Mouse (Mus musculus) heart, postnatal 4 days (tissue): ENCODE data around the gene Grik3. TPM values are rescaled to one million over a fixed set of nuclear protein-coding genes. Genes with fewer than 3 reads are reported as not detected.

ENCODE experiments used
- DNase-seq: peaks from one replicate; pipeline ENCODE4 v3.0.0; 2021
- total RNA-seq, 2 experiments: library from RNA; stranded (reverse); gene quantifications; 2 replicates each; pipeline ENCODE4 v1.2.3; 2021

The Grik3 gene
- total RNA-seq, 2 experiments from 2014 or later = 0.31 to 0.36 TPM

DNA sequence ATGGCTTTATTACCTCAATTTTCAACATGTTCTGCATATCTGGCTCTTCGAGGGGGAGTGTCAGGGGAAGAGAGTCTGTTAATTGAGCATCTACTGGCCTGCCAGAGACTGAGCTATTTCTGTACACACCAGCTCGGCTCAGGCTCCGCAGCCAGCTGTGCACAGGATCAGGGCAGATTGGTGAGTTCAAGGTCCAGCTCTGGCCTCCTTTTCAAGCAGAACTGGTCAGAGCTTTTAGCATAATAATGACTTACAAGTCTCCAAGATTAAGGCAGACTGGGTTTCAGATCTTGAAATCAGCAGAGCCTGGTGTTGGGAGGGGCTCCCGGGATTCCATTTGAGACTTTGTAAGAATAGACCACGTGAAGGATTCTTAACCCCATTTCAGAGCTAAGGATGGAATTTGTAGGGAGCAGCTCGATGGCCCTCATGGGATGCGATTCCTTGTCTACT is 55.3 kb downstream of the Grik3 start:
- no peak for DNase-seq

GRCm38 (mm10) chr4:125548190-125548589 is 57.7 kb downstream of the Grik3 start:
- no peak for DNase-seq

- no peak for DNase-seq
These were observed 63.3 kb downstream of the Grik3 start for GRCm38 (mm10) chr4:125553754-125554153.

- DNase-seq = no peak
These were observed 66.2 kb downstream of the Grik3 start for GRCm38 (mm10) chr4:125556405-125557308.

- DNase-seq = no peak
These were observed 69.1 kb downstream of the Grik3 start for GRCm38 (mm10) chr4:125559564-125559963.

- DNase-seq = no peak
These were observed 70.3 kb downstream of the Grik3 start for GRCm38 (mm10) chr4:125560806-125561205.

DNA sequence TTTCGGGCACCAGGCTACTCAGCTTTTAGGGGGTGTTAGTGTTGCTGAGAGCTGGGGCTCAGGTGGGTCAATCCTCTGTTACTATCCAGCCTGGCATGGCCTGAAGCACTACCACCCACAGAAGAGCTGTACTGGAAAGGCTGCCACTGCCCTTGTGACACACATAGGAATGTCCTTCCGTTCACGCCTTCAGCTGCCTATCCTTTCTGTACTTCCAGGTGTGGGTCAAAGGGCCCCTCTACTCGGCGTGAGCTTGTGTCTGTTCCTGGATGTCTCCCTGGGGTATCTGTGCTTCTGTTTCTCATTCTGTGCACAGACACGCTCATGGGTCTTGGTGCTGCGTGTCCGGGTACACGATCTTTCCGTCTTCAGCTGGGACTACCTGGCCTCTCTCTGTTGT is 73.1 kb downstream of the Grik3 start:
- DNase-seq = no peak

DNA sequence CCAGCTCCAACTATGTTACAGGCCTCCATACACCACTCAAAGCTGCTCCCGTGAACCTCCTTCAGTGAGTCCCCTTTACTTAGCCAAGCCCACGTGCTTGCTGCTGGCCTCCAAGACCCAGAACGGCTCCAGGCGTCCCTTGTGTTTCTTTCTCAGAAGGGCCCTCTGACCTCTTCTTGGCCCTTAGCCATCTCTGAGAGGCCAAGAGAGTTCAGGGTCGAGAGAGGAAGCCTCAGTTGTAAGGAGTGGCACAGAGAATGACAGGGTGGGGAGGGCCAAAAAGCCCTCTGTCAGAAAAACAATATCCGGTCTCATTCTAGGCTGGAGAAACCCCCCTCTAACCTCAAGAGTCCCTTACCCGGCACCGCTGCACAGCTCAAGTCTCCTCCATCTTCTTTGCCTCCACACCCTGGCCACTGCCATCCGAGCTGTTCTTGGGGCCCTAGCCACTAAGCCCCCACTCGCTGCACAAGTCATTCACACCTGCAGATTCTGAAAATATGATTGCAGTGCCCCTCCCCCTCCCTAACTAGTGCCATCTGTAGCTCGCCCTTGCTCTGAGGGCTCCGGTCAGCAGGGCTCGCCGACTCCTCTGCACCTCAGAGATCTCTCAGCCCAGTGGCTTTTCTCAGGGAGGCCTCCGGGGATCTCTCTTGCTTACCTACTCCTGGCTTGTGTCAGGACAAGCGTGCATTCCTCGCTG is 73.7 kb downstream of the Grik3 start:
- DNase-seq = no peak

GRCm38 (mm10) chr4:125565711-125566439 is 75.4 kb downstream of the Grik3 start:
- no peak for DNase-seq

DNA sequence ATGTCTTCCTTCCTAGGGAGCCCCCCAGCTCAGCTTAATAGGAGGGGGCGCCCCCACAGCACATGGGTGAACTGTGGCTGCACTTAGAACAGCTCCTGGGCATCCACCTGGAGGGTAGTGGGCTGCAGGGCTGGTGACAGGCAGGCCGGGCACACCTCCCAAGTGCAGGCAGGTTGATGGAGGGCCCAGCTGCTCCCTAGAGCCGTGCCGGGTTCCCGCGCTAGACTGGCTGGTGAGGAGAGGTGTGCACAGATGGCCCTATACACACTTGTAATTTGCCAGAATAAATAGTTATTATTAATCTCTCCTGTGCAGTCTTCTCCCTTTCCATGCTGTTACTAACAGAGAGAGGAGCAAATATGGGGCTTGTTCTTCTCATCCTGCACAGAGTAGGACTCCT is 77.7 kb downstream of the Grik3 start:
- DNase-seq = no peak

DNA sequence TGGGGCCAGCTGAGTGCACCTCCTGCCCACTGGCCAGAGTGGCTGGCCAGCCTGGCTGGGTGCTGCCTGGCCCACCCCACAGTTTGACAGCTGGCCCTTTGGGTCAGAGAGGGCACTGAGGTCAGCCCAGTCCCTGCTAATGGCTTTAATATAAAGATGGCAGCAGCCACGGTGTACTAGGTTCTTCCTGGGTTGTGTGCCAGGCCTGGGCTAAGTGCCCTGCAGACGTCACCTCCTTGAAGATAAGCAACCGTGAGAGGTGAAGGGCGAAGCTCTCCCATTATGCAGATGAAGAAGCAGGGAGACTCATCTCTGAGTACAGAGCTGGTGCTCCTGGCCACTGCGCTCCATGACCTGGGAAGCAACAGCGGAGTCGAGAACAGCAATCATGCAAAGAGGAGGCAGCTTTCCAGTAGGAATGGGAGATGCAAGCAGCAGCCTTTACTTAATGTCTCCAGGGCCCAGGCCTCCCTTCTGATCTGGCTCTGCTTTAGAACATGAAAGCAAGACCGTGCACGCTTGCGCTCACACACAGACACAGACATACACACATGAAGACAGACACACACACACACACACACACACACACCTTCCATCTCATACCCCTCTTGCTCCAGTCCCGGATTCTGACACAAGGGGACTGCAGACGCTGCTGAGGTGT is 81.3 kb downstream of the Grik3 start:
- no peak for DNase-seq

DNA sequence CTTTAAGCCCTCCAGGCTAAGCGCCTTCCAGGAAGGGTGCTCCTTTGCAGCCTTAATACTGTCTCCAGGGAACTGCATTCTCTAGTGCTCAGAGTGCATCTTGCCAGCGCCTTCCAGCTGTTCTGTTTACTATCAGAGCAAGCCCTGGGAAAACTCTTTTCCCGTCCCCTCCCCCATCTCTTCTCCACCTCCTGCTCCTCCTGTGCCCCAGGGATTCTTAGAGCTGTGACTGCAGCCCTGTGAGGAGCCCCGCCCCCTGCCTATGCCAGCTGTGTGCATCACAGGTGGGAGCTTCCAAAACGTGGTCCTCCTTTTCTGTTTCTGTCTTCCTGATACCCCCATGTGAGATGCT is 81.8 kb downstream of the Grik3 start:
- DNase-seq = no peak

- DNase-seq = no peak
These were observed 82.5 kb downstream of the Grik3 start for GRCm38 (mm10) chr4:125573000-125573399.

DNA sequence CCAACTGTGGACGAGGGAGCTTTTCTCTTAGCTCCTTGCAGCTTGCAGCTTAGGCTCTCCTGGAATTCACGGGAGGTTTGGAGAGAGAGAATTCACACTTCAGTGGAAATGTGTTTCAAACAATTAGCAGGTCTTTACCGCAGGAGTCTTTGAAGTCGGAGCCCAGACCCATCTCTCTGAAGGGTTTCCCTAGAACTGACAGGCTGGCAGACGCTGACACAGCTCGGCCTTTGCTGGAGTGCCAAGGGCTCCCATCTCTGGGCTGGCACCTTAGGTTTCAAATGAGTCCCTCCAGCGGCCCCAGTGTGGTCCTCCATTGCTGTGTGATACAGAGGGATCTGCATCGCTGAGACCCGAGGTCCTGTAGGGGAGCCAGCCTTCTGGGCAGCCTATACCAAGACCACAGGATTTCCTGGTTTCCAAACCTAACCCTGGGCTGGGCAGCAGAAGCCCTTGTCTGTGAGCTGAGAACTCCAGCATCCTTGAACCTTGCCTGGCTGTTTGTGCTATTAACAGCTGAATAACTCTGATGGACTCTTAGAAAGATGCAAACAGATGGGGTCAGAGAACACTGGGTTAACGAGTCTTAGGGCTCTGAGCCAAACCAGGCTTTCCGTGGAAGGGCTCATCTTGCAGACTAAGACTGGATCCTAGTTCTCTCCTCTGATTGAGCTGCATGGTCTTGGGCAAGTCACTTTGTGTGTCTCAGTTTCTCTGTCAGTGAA is 83.6 kb downstream of the Grik3 start:
- no peak for DNase-seq

GRCm38 (mm10) chr4:125580336-125580735 is 89.8 kb downstream of the Grik3 start:
- DNase-seq = no peak

DNA sequence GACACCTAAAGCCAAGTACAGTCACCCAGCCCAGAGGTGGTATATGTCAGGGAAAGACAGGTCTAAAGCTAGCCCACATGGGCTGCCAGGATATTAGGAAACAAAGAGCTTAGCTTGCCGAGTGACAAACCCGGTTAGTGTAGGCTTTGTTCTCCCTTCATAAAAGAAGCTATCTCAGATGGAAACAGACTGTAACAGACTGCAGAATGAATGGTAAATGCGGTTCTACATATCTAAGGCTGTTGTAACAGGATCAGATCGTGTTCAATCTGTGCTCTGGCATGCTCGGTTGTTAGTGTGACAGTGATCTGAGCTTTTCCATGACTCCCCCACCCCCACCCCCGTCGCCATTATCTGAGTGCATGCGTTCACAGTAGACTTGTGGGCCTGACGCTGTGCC is 92.8 kb downstream of the Grik3 start:
- DNase-seq = no peak

DNA sequence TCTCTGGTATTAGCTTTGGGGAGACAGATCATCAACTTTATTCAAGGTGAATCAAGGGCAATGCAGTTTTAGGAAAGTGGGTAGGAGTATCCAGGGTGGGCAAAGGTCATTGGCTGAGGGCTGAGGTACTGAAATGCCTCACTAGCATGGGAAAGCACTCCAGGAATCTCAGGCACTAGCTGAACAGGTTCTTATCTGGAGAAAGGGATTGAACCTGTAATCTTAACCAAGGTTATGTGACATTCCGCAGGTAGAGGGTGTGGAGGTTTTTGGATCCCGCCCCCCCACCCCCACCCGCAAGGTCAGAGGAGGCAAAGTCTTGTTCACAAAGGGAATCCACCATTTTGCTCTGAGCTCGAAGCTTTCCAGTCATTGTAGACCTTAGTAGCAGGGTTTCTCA is 93.4 kb downstream of the Grik3 start:
- no peak for DNase-seq

DNA sequence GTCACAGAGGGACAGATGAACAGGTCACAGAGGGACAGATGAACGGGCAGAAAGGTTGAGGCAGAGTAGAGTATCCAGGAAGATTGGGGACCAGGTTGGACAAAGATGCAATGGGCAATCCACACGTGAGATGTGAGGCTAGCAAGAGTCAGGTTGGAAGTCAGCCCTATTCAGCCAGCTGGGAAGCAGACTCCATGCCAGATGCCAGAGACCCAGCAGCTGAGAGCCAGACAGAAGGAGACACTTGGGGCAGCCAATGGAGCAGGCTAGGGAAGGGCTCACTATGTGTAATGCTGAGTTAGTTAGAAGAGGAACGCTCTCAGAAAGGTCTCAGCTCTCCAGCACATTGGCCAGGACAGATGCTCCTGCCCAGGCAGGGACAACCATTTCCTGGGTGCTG is 94.2 kb downstream of the Grik3 start:
- DNase-seq = no peak

DNA sequence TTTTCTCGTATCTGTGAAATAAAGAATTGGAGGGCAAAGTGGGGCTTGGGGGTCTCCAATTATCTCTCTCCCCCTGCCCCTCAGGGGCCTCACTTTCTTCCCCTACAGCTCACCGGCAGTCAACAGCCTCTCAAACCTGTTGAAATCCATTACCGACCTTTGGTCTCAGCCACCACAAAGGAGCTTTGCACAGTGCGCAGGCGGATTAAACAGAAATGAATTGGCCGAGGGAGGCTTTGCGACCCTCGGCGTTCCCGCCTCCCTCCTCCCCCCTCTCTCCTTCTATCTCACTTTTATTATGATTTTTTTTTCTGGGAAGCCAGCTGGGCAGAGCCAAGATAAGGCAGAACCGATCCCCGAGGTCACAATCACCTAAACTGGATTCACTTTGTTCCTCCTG is 97.1 kb downstream of the Grik3 start:
- DNase-seq = no peak

- DNase-seq = peak; percentile 71
These were observed 99.9 kb downstream of the Grik3 start for GRCm38 (mm10) chr4:125590241-125590919.

DNA sequence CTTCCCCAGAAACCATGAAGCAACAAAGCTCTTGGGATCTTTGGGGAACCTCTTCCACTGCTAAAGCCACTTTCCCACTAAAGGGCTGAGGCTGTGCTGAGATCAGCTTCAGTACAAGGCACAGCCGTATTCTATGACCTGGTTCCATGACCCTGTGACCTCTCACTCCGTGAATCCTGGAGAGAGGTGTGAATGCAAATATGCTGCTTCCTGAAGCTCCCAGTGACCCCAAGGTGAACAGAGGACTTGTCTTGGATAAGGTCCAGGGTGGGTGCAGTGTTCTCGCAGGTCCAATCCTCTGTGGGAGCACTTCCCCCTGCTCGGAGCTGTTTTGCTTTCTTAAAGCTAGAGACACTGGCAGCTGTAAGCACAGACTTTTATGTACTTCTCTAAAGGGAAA is 102.2 kb downstream of the Grik3 start:
- DNase-seq = no peak
